Mouse (Mus musculus): ENCODE data around the gene Megf6.

DNA sequence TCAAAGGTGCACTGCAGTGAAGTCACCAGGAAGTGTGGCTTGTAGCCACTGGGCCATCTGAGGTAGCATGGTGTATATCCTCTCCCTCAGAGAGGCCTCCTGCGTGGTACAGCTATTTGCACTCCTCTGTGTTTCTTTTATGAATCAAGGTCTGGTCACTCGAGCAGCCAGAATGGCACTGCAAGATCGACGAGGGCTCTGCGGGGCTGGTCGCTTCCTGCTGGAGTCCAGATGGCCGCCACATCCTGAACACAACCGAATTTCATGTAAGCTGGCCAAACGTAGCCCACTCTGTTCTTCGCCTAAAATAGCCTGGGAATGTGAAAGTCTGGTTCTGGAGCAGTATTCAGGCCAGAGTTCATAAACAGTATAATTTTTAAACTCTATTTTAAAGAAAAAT is 24.2 kb upstream of the Megf6 start:
- TF ChIP-seq CTCF (IDR thresholded peaks at IDR 0.05; ENCODE audit: low read depth, low read length) (no peak), POLR2A (IDR thresholded peaks at IDR 0.05; ENCODE audit: extremely low read depth, insufficient read depth, low read length) (no peak)

All from liver, adult 2 months (tissue).